Mouse (Mus musculus): ENCODE results near the gene Fxyd1.

DNA sequence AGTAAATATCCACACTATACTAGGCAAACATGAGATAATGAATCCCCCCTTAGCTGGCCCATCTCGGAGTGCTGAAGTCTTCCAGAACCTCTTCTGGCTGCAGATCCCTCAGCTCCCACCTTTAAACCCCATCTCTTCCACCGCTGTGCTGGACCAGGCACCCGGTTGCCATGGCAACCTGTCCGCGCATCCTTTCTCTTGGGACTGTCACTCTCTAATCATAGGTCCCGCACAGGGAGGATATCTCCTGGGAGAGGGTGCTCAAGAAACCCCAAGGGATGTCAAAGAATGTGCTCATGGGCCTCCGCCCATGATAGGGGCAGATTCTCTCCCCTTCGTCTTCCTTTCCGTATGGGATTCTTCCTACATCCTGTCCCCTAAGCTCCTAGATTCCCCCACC, 6.1 kb downstream of the Fxyd1 start:
- TF ChIP-seq CTCF (IDR thresholded peaks at IDR 0.05; ENCODE audit: low read depth) (no peak), EP300 (IDR thresholded peaks at IDR 0.05; ENCODE audit: low read depth) (no peak)

Data from liver, postnatal 0 days (tissue).